Mouse (Mus musculus): Measurements from ENCODE around the gene Pacsin1. TPM values are rescaled to one million over a fixed set of nuclear protein-coding genes. Genes with fewer than 3 reads are reported as not detected.

The Pacsin1 gene
- total and polyA plus RNA-seq, 2 experiments from 2014 or later = 38.7 to 62.5 TPM

DNA sequence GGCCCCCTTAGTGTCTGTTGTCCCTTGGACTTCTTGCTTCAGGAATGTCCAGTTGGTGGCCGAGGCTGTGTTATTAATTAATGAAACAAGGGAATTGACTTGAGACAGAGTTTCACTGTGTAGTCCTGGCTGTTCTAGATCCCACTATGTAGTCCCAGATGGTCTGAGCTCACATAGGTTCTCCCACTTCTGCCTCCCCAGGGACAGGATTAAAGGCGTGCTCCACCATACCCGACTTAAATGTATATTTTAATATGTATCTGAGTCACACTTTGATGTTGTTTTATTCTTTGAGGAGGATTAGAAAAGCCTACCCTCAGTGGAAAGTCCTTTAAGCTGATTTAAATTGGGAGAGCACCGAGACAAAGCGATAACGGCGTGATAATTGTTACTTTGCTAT, 21.0 kb downstream of the Pacsin1 start:
- Histone ChIP-seq H3K9me3 (ENCODE audit: low read length) (0 out of 2 replicates have a peak, but pooled peaks cover 4% of the 10 kb centered on the region), H3K27ac (ENCODE audit: low read depth, low read length) (no peak overlapping the region), H3K4me2 (ENCODE audit: low read depth) (no peak overlapping the region), H3K9ac (no peak overlapping the region), H3K4me1 (ENCODE audit: insufficient read depth) (peaks cover 15% of the 10 kb centered on the region; the same call in 1 of the 2 replicates), H3K36me3 (ENCODE audit: insufficient read depth) (no peaks in the 10 kb centered on the region), H3K4me3 (ENCODE audit: low read depth, low read length) (no peak overlapping the region), H3K27me3 (ENCODE audit: insufficient read depth, low read length) (no peaks in the 10 kb centered on the region)
- WGBS = 35% methylated on average over 7 of the region's 7 CpGs
- TF ChIP-seq CTCF (IDR thresholded peaks at IDR 0.05; ENCODE audit: low read depth) = no peak
- DNase-seq (no peak), ATAC-seq (no peak)

DNA sequence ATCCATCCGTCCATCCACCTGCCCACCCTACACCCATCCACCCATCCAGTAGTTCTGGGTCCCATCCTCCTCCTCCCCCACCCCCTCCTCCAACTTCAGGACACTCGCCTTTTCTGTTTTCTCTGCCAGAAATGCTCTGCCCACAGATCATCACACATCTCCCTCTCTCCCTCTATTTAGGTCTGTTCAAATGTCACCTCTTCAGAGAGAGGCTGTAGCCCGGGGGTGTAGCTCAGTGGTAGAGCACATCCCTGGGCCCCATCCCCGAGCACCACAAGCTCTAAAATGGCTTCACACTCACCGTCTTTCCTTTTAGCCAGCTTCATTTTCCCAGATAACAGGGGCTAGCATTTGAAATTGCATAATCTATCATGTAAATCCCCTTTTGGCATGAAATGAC, 22.4 kb downstream of the Pacsin1 start:
- Histone ChIP-seq H3K9ac (no peak overlapping the region), H3K27me3 (ENCODE audit: insufficient read depth, low read length) (no peaks in the 10 kb centered on the region), H3K9me3 (ENCODE audit: low read length) (0 out of 2 replicates have a peak, but pooled peaks cover 4% of the 10 kb centered on the region), H3K4me1 (ENCODE audit: insufficient read depth) (peaks cover 15% of the 10 kb centered on the region; the same call in 1 of the 2 replicates), H3K36me3 (ENCODE audit: insufficient read depth) (no peaks in the 10 kb centered on the region), H3K27ac (ENCODE audit: low read depth, low read length) (no peak overlapping the region; the same call in 1 of the 2 replicates), H3K4me3 (ENCODE audit: low read depth, low read length) (no peak overlapping the region), H3K4me2 (ENCODE audit: low read depth) (no peak overlapping the region)
- TF ChIP-seq CTCF (IDR thresholded peaks at IDR 0.05; ENCODE audit: low read depth) = no peak
- no peak for DNase-seq
- ATAC-seq = no peak
- WGBS = 87% methylated on average over 5 of the region's 5 CpGs

DNA sequence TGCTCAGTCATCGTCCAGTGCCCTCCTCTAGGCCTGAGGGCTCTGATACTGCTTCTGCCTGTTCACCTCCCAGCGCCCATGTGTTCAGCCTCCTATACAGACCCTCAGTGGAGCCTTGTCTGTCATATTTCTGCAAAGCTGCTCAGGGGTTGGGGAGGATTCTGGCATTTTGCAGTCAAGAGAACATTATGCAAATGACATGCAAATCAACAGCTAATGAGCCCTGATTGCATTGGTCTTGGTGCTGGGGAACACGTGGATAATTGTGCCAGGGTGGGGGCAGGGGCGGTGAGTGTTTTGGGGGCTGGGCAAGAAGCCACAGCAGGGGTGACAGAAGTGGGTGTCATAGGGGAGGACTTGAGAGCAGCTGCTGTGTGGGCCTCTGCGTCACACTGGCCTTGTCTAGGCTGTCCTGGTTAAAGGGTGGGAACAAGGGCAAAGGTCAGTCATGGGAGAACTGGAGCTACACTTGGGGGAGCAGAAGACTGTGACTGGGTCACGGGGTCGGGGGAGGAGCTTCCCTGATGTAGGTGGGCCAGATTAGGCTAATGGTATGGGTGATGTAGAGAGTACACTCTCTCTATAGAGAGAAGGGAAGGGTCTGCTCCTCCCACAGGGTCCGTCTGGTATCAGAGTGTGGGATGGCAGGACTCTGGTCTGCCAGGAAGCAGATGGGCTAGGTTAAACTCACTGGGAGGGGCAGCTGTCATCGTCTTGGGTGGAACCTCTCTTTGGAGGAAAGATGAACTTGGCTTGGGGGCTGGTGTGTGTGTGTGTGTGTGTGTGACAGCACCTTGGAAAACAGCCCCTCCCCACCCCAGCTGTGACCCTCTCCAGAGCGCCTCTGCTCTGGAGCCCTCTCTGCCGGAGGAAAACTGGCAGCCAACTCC, 23.9 kb downstream of the Pacsin1 start:
- peak overlapping the region; percentile 85 for H3K27ac ChIP-seq (ENCODE audit: low read depth, low read length)
- H3K9ac ChIP-seq = peak overlapping the region; percentile 37; the same call in 1 of the 2 replicates
- 0 out of 2 replicates have a peak, but pooled peaks cover 4% of the 10 kb centered on the region for H3K9me3 ChIP-seq (ENCODE audit: low read length)
- 21% methylated on average over 11 of the region's 11 CpGs for WGBS
- no peaks in the 10 kb centered on the region for H3K27me3 ChIP-seq (ENCODE audit: insufficient read depth, low read length)
- peaks cover 15% of the 10 kb centered on the region; the same call in 1 of the 2 replicates for H3K4me1 ChIP-seq (ENCODE audit: insufficient read depth)
- ATAC-seq = peak; percentile 85
- no peaks in the 10 kb centered on the region for H3K36me3 ChIP-seq (ENCODE audit: insufficient read depth)
- H3K4me3 ChIP-seq (ENCODE audit: low read depth, low read length) = no peak overlapping the region
- H3K4me2 ChIP-seq (ENCODE audit: low read depth) = no peak overlapping the region
- peak; percentile 79 for DNase-seq
- TF ChIP-seq CTCF (IDR thresholded peaks at IDR 0.05; ENCODE audit: low read depth) = no peak

DNA sequence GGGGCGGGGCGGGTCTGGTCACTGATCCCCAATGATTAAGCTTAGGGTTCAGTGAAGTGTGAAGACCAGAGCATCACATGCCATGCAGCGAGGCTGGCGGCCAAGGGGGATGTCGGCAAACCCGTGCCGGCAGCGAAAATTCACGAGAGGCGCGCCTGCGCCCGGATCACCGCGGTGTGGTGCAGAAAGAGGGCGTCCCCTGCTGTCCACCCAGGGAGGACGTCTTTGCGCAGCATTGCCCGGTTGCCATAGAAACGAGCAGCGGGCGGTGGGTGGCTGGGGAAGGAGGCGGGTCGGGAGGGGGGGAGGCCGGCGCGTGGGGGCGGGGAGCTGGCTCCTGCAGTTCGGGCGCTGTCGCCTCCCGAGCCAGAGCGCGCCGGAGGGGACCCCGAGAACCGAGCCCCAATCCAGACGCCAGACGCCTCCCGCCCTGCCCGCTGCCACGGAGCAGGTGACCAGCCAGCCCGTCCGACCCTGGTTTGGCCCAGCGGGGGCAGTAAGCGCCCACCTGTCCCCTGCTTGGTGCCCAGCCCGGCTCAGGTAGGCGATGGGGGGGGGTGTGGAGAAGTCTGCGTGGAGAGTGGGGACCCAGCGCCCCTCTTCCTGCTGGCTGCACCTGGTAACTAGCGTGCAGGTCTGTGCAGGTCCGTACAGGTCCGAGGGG, 29.7 kb downstream of the Pacsin1 start:
- Histone ChIP-seq H3K27ac (ENCODE audit: low read depth, low read length) (0 out of 2 replicates have a peak overlapping the region, but pooled peaks have one; percentile 45), H3K4me3 (ENCODE audit: low read depth, low read length) (peak overlapping the region; percentile 61), H3K4me2 (ENCODE audit: low read depth) (peak overlapping the region; percentile 97), H3K9me3 (ENCODE audit: low read length) (0 out of 2 replicates have a peak, but pooled peaks cover 4% of the 10 kb centered on the region), H3K4me1 (ENCODE audit: insufficient read depth) (no peaks in the 10 kb centered on the region), H3K36me3 (ENCODE audit: insufficient read depth) (no peaks in the 10 kb centered on the region), H3K9ac (peak overlapping the region; percentile 79), H3K27me3 (ENCODE audit: insufficient read depth, low read length) (no peaks in the 10 kb centered on the region)
- TF ChIP-seq CTCF (IDR thresholded peaks at IDR 0.05; ENCODE audit: low read depth) = peak; percentile 82
- peak; percentile 91 for DNase-seq
- peak; percentile 90 for ATAC-seq
- WGBS = 2% methylated on average over 44 of the region's 53 CpGs

DNA sequence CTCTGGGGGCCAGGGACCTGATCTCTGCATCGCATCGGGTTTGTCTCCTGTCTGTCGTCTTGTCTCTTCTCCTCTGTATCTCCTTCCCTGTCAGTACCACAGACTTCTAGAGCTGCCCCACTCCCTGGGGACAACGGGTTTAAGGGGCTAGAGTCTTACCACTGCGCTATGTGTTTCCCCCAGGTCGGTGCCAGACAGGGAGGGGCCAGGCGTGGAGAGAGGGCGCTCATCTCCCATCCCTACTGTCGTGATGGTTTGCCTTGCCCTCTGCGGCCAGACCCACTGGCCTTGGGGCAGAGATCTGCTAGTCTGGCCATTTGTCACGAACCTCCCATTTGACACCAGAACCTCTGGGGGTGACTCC, 30.2 kb downstream of the Pacsin1 start:
- no peak for TF ChIP-seq CTCF (IDR thresholded peaks at IDR 0.05; ENCODE audit: low read depth)
- Histone ChIP-seq H3K27ac (ENCODE audit: low read depth, low read length) (0 out of 2 replicates have a peak overlapping the region, but pooled peaks have one; percentile 45), H3K4me1 (ENCODE audit: insufficient read depth) (no peaks in the 10 kb centered on the region), H3K9me3 (ENCODE audit: low read length) (0 out of 2 replicates have a peak, but pooled peaks cover 4% of the 10 kb centered on the region), H3K4me2 (ENCODE audit: low read depth) (peak overlapping the region; percentile 97), H3K27me3 (ENCODE audit: insufficient read depth, low read length) (no peaks in the 10 kb centered on the region), H3K36me3 (ENCODE audit: insufficient read depth) (no peaks in the 10 kb centered on the region), H3K4me3 (ENCODE audit: low read depth, low read length) (peak overlapping the region; percentile 61), H3K9ac (peak overlapping the region; percentile 79)
- ATAC-seq (peak; percentile 42), DNase-seq (no peak)
- 5% methylated on average over 11 of the region's 11 CpGs for WGBS

DNA sequence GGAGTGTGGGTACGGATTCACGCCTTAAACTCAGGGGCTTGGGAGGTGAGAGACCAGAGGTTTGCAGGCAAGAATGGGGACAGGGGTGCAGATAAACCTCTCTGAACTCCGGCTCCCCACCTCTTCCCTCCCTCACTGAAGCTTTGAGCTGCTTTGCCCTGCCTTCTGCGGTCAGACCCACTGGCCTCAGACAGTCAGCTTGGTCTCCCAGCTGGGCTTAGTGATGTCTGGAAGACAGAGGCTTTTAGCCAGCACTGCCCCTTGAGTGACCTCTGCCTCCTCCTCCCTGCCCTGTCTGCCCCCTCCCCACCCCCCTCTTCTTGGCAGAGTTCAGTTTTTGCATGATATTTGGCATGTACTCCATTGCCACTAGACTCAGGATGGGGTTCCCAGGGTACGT, 31.1 kb downstream of the Pacsin1 start:
- Histone ChIP-seq H3K36me3 (ENCODE audit: insufficient read depth) (no peaks in the 10 kb centered on the region), H3K9ac (peak overlapping the region; percentile 79; the same call in 1 of the 2 replicates), H3K27me3 (ENCODE audit: insufficient read depth, low read length) (no peaks in the 10 kb centered on the region), H3K27ac (ENCODE audit: low read depth, low read length) (no peak overlapping the region), H3K4me3 (ENCODE audit: low read depth, low read length) (peak overlapping the region; percentile 61), H3K4me2 (ENCODE audit: low read depth) (peak overlapping the region; percentile 97), H3K9me3 (ENCODE audit: low read length) (no peaks in the 10 kb centered on the region), H3K4me1 (ENCODE audit: insufficient read depth) (no peaks in the 10 kb centered on the region)
- no peak for TF ChIP-seq CTCF (IDR thresholded peaks at IDR 0.05; ENCODE audit: low read depth)
- no peak for DNase-seq
- no peak for ATAC-seq
- WGBS = 33% methylated on average over 5 of the region's 5 CpGs

Measured in forebrain, postnatal 0 days (tissue).